Mouse (Mus musculus): Measurements from ENCODE around the gene Pcnx4. TPM values are rescaled to one million over a fixed set of nuclear protein-coding genes. Genes with fewer than 3 reads are reported as not detected.

Pcnx4 gene
- polyA plus RNA-seq, 1 experiment from 2014 or later, result 13.4 TPM

DNA sequence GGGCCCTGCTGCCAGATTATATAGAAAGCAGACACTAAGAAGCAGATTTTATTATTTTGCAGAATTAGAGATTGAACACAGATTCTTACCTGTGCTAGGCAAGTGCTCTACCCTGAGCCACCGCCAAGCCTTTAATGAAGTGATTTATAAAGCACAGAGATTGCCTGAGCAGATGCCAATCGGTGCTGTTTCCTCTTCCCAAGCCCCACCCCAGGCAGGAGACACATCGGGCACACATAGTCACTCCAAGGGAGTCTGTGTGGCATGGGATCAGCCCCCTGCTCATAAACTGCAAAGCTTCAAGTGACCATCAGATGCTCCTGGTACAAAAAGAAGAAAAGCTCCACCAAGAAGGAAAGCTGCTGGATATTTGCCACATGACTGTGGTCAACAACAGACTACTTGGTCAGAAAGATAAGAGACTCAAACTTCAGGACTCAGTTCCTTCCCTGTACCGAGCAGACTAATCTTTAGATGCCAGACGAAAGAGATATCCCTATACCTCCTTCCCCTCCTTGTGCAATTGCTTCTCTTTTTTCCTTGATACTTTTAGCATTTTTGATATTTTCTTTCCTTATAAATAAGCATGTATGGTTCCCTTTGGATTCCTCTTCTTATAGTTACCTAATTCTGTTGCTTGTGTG is 86.8 kb downstream of the Pcnx4 start:
- 81% methylated on average over 5 of the region's 5 CpGs for WGBS
- Histone ChIP-seq H3K9me3 (no peaks in the 10 kb centered on the region), H3K4me1 (no peaks in the 10 kb centered on the region), H3K27me3 (ENCODE audit: poor library complexity, severe bottlenecking) (no peaks in the 10 kb centered on the region), H3K27ac (no peak overlapping the region), H3K4me3 (no peak overlapping the region), H3K36me3 (replicated peaks) (no peaks in the 10 kb centered on the region)
- DNase-seq (ENCODE audit: extremely low spot score, low spot score), result no peak

DNA sequence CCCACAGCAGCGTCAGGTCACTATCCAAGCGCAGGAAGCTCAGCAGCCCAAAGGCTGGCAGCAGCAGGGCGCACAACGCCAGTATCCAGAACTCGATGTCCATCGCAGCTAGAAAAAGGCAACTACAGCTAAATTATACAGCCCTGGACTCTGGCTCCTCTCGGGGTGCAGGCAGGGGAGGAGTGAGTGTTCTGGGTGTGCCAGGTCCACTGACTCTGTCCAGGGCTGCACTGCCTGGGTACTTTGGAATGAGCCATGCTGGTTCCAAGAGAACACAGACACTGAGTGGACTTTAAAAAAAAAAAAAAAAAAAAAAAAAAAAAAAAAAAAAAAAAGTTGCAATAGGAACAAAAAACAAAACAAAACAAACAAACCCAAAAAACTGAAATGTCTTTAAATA is 92.6 kb downstream of the Pcnx4 start:
- Histone ChIP-seq H3K4me1 (no peaks in the 10 kb centered on the region), H3K36me3 (replicated peaks) (no peaks in the 10 kb centered on the region), H3K27me3 (ENCODE audit: poor library complexity, severe bottlenecking) (no peaks in the 10 kb centered on the region), H3K9me3 (no peaks in the 10 kb centered on the region; the same call in 1 of the 2 replicates), H3K27ac (no peak overlapping the region), H3K4me3 (no peak overlapping the region)
- WGBS, result 92% methylated on average over 7 of the region's 7 CpGs
- DNase-seq (ENCODE audit: extremely low spot score, low spot score), result no peak

Other genes with a start within 250 kb of the Pcnx4 start
- 45.4 and 72.9 TPM in 2 replicates for gene Rtn1, start 127.3 kb upstream of the Pcnx4 start, polyA plus RNA-seq (2016; fragmentation: Nextera tagmentation; extraction: Ambion mirVana)
- 1.4 and 1.8 TPM in 2 replicates for gene Lrrc9, start 94.5 kb upstream of the Pcnx4 start, polyA plus RNA-seq (2016; fragmentation: Nextera tagmentation; extraction: Ambion mirVana)
- not detected in 2 replicates for gene Gm4756, start 113.3 kb downstream of the Pcnx4 start, polyA plus RNA-seq (2016; fragmentation: Nextera tagmentation; extraction: Ambion mirVana)
- gene Dhrs7, start 128.5 kb downstream of the Pcnx4 start, polyA plus RNA-seq (2016; fragmentation: Nextera tagmentation; extraction: Ambion mirVana), result 6.3 and 6.6 TPM in 2 replicates
- 32.8 and 39.6 TPM in 2 replicates for gene Ppm1a, start 221.1 kb downstream of the Pcnx4 start, polyA plus RNA-seq (2016; fragmentation: Nextera tagmentation; extraction: Ambion mirVana)